Mouse (Mus musculus): ENCODE measurements around the gene Nrip2. TPM values are rescaled to one million over a fixed set of nuclear protein-coding genes. Genes with fewer than 3 reads are reported as not detected.

The Nrip2 gene
- not detected in 2 replicates for total RNA-seq (2023)

GRCm38 (mm10) chr6:128398996-128399395 is at the start of gene Nrip2:
Gene Nrip2, plus strand, starts transcription at chr6:128399296.

GRCm38 (mm10) chr6:128355726-128356416 is 43.2 kb upstream of the Nrip2 start, which contains the start of gene Tulp3:
Gene Tulp3, minus strand, starts transcription at chr6:128355851.

GRCm38 (mm10) chr6:128362381-128363006 is 36.6 kb upstream of the Nrip2 start, which contains the start of the genes Rhno1 and Foxm1:
Gene Rhno1, minus strand, starts transcription at chr6:128362911.
Gene Foxm1, plus strand, starts transcription at chr6:128362967.

GRCm38 (mm10) chr6:128375192-128375591 is 23.9 kb upstream of the Nrip2 start, which contains the start of the genes Tex52 and Gm44596:
Gene Tex52, plus strand, starts transcription at chr6:128375456.
Gene Gm44596, plus strand, starts transcription at chr6:128375503.

GRCm38 (mm10) chr6:128424269-128425019 is 25.3 kb downstream of the Nrip2 start, which contains the start of gene Itfg2:
Gene Itfg2, minus strand, starts transcription at chr6:128424931.

DNA sequence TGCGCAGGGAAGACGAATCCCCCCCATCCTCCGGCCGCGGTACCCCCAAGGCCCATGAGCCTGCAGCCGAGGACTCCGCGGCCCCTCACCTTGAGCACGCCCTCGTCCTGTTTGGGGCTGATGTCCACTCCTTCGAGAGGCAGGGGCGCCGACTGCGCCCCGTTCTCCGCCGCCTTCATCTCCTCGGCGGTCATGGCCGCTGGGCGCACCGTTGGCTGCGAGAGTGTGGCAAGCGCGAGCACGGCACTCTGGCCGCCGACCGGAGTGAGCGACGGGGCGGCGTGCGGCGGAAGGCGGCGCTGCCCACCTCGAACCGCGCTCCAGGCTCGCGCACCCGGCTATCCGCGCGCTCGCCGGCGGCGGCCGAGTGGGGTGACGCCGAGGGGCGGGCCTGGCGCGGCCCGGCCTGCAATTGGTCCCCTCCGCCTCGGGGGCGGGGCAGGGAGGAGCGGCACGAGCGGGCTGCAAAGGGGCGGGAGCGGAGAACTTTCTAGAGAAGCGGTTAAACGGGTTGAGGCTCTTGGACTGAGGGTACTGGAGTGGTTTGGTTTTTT is 39.3 kb downstream of the Nrip2 start, which contains the start of gene Fkbp4:
Fkbp4 (minus strand) TSS at position 361 of the 554 bp plus-strand sequence.

Other genes with a start within 250 kb of the Nrip2 start
- 0.20 and 0.25 TPM in 2 replicates for gene Tead4, start 98.5 kb upstream of the Nrip2 start, total RNA-seq (2023)
- 0.52 and 0.69 TPM in 2 replicates for gene Tulp3, start 43.4 kb upstream of the Nrip2 start, total RNA-seq (2023)
- 28.1 and 28.7 TPM in 2 replicates for gene Rhno1, start 36.4 kb upstream of the Nrip2 start, total RNA-seq (2023)
- 53.1 and 61.4 TPM in 2 replicates for gene Foxm1, start 36.3 kb upstream of the Nrip2 start, total RNA-seq (2023)
- gene Tex52, start 23.8 kb upstream of the Nrip2 start, total RNA-seq (2023) = not detected in 2 replicates
- gene Gm44596, start 23.8 kb upstream of the Nrip2 start, total RNA-seq (2023) = not detected in 2 replicates
- 8.4 and 14.2 TPM in 2 replicates for gene Itfg2, start 25.6 kb downstream of the Nrip2 start, total RNA-seq (2023)
- gene Fkbp4, start 39.4 kb downstream of the Nrip2 start, total RNA-seq (2023) = 26.8 and 30.6 TPM in 2 replicates
- not detected in 2 replicates for gene Pzp, start 127.4 kb downstream of the Nrip2 start, total RNA-seq (2023)
- gene A2ml1, start 182.3 kb downstream of the Nrip2 start, total RNA-seq (2023) = not detected in 2 replicates
- not detected in 2 replicates for gene Klrb1a, start 224.2 kb downstream of the Nrip2 start, total RNA-seq (2023)

All from neutrophil, adult 65 days (primary cell).